Comparison of ENCODE assay signal across 8 mouse cellular contexts in the genomic region with DNA sequence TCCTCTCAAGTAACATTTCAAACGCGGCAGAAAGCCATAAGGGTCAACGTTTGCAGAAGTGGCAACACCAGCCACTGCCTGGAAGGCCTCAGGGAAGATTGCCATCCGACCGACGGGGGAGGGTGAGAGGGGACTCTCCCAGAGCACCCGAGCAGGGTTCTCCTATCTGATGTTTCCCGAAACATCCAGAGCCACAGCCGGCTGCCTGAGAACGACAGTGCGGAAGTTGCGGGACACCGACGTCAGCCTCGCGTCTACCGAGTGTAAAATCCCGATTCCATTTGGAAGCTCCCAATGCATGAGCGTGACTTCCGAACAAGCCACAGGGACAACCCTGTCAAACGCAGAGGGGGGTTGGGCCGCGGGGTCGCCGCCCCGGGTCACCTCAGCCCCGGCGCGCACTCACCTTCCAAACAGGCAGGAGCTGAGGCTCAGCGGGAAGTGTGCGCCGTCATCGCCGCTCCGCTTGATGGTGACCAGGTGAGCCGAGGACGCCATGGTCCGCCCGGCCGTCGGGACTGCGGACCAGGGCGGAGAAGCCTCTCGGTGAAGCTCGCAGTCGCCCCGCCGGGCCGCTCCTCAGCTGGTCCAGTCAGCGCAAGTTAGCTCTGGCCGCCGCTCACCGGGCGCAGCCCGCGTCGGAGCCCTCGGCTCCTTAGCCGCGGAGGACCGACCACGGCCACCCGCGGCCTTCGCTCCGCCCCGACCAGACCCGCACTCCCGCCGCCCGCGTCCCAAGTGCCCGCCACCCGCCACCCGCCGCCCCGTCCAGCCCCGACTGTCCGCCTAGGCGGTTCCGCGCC. TPM values are rescaled to one million over a fixed set of nuclear protein-coding genes. Genes with fewer than 3 reads are reported as not detected.
DNase-seq lines count a peak whose midpoint lies in the region; ATAC-seq and TF ChIP-seq lines count a peak whose summit lies in the region.

A gene (minus strand): TSS at position 720 of the 803 bp plus-strand sequence.

- no peak for TF ChIP-seq CTCF in kidney, adult 2 months (conservative IDR thresholded peaks at IDR 0.05; ENCODE audit: insufficient read depth, insufficient read length, low read depth, low read length)
- TF ChIP-seq CTCF in hindbrain, postnatal 0 days (IDR thresholded peaks at IDR 0.05; ENCODE audit: low read depth): no peak

- ATAC-seq in forebrain, embryonic 12.5 days (ENCODE audit: low FRiP score): peak; percentile 20
- peak; percentile 81 for ATAC-seq in hindbrain, postnatal 0 days
- no peak; the same call in 1 of the 2 replicates for ATAC-seq in lung, embryonic 15.5 days (ENCODE audit: borderline replicate concordance, extremely low read depth, low FRiP score, low TSS enrichment)

- no peaks in the 10 kb centered on the region for H3K27me3 ChIP-seq in kidney, adult 2 months (replicated peaks; ENCODE audit: control insufficient read depth, insufficient read depth, low read length)
- H3K27me3 ChIP-seq in forebrain, embryonic 12.5 days: no peaks in the 10 kb centered on the region
- H3K27me3 ChIP-seq in hindbrain, postnatal 0 days (ENCODE audit: insufficient read depth, low read length): no peaks in the 10 kb centered on the region
- no peaks in the 10 kb centered on the region for H3K27me3 ChIP-seq in lung, embryonic 15.5 days

- H3K9ac ChIP-seq in forebrain, embryonic 12.5 days: peak within 1 kb of the TSS; percentile 86
- H3K9ac ChIP-seq in hindbrain, postnatal 0 days (replicated peaks; ENCODE audit: low read length): peak within 1 kb of the TSS; percentile 59
- peak within 1 kb of the TSS; percentile 90 for H3K9ac ChIP-seq in lung, embryonic 15.5 days

- no peaks in the 10 kb centered on the region for H3K4me1 ChIP-seq in kidney, adult 2 months (ENCODE audit: control insufficient read depth, insufficient read depth, low read length)
- peaks cover 31% of the 10 kb centered on the region for H3K4me1 ChIP-seq in forebrain, embryonic 12.5 days
- H3K4me1 ChIP-seq in hindbrain, postnatal 0 days (ENCODE audit: insufficient read depth, low read length): no peaks in the 10 kb centered on the region
- peaks cover 30% of the 10 kb centered on the region for H3K4me1 ChIP-seq in lung, embryonic 15.5 days

- TF ChIP-seq POLR2A in kidney, adult 2 months (IDR thresholded peaks at IDR 0.05; ENCODE audit: low read depth, low read length): no peak

- peak within 1 kb of the TSS; percentile 70 for H3K4me2 ChIP-seq in forebrain, embryonic 12.5 days
- peak within 1 kb of the TSS; percentile 98 for H3K4me2 ChIP-seq in hindbrain, postnatal 0 days (ENCODE audit: low read depth, low read length)
- H3K4me2 ChIP-seq in lung, embryonic 15.5 days: peak within 1 kb of the TSS; percentile 63

- WGBS in kidney, adult 2 months: 1% methylated on average over 81 of the region's 82 CpGs
- under 1% methylated on average over 82 of the region's 82 CpGs for WGBS in forebrain, embryonic 12.5 days
- WGBS in hindbrain, postnatal 0 days: under 1% methylated on average over 79 of the region's 82 CpGs
- WGBS in lung, embryonic 15.5 days: under 1% methylated on average over 79 of the region's 82 CpGs

- H3K36me3 ChIP-seq in kidney, adult 2 months (ENCODE audit: control insufficient read depth, insufficient read depth, low read length): no peaks in the 10 kb centered on the region
- no peaks in the 10 kb centered on the region for H3K36me3 ChIP-seq in forebrain, embryonic 12.5 days (replicated peaks)
- H3K36me3 ChIP-seq in hindbrain, postnatal 0 days (ENCODE audit: insufficient read depth, low read length): no peaks in the 10 kb centered on the region
- H3K36me3 ChIP-seq in lung, embryonic 15.5 days: no peaks in the 10 kb centered on the region

- peak within 1 kb of the TSS; percentile 67 for H3K4me3 ChIP-seq in kidney, adult 2 months (ENCODE audit: insufficient read depth, low read depth, low read length)
- H3K4me3 ChIP-seq in forebrain, embryonic 12.5 days (replicated peaks): peak within 1 kb of the TSS; percentile 89
- peak within 1 kb of the TSS; percentile 86 for H3K4me3 ChIP-seq in hindbrain, postnatal 0 days (ENCODE audit: low read length)
- H3K4me3 ChIP-seq in lung, embryonic 15.5 days: peak within 1 kb of the TSS; percentile 83

- peak; percentile 23 for DNase-seq in kidney, adult 2 months
- no peak for DNase-seq in kidney, adult 11 months
- DNase-seq in adrenal gland, adult (ENCODE audit: inconsistent age in 2 of 2, low spot score in 1 of 2): peak; percentile 22 to 62
- DNase-seq in hindbrain, postnatal 0 days (ENCODE audit: low spot score): peak; percentile 37
- DNase-seq in retina, embryonic 14.5 days (ENCODE audit: low spot score): peak; percentile 40
- no peak for DNase-seq in right cerebral cortex, postnatal 36 days (ENCODE audit: low spot score in 2 of 2)

- H3K9me3 ChIP-seq in forebrain, embryonic 12.5 days: no peaks in the 10 kb centered on the region
- no peaks in the 10 kb centered on the region for H3K9me3 ChIP-seq in hindbrain, postnatal 0 days (ENCODE audit: low read length)
- no peaks in the 10 kb centered on the region for H3K9me3 ChIP-seq in lung, embryonic 15.5 days

- no peak within 1 kb of the TSS for H3K27ac ChIP-seq in kidney, adult 2 months (ENCODE audit: insufficient read depth, low read depth, low read length)
- H3K27ac ChIP-seq in forebrain, embryonic 12.5 days: peak within 1 kb of the TSS; percentile 78
- H3K27ac ChIP-seq in hindbrain, postnatal 0 days: no peak within 1 kb of the TSS
- H3K27ac ChIP-seq in lung, embryonic 15.5 days: peak within 1 kb of the TSS; percentile 87

RNA-seq across cellular contexts. Expression of the gene that starts here (rescaled TPM):
- 0.18 and 0.28 TPM in 2 replicates for polyA plus RNA-seq in kidney, adult 2 months (2012; rRNA removed)
- polyA plus RNA-seq in forebrain, embryonic 12.5 days (2016; fragmentation: Nextera tagmentation; extraction: Ambion mirVana): 63.2 and 67.6 TPM in 2 replicates
- 17.5 and 29.4 TPM in 2 replicates for total RNA-seq in hindbrain, postnatal 0 days (2014; rRNA removed)
- 10.6 and 10.8 TPM in 2 replicates for polyA plus RNA-seq in hindbrain, postnatal 0 days (2015; fragmentation: Nextera tagmentation; extraction: Ambion mirVana)
- polyA plus RNA-seq in lung, embryonic 15.5 days (2015; fragmentation: Nextera tagmentation; extraction: Ambion mirVana): 56.6 and 59.4 TPM in 2 replicates

Comparison
In these comparisons a context has a peak if more than half of its experiments do, and no peak if none do; other contexts are left out.
1. Peak in DNase-seq and H3K4me3 ChIP-seq in kidney, adult 2 months; RNA of the gene not detected or under 1 TPM.
2. DNase-seq: peak in adrenal gland, adult (2 of 2), hindbrain, postnatal 0 days (single experiment) and retina, embryonic 14.5 days (single experiment); none in kidney, adult 11 months (single experiment) and right cerebral cortex, postnatal 36 days (0 of 2).
3. H3K27ac ChIP-seq: peak in forebrain, embryonic 12.5 days (single experiment) and lung, embryonic 15.5 days (single experiment); none in kidney, adult 2 months (single experiment) and hindbrain, postnatal 0 days (single experiment).
4. Peak in every context shown above with its lines, with median percentiles within 50 percentile points of each other: H3K4me3 ChIP-seq, H3K4me2 ChIP-seq and H3K9ac ChIP-seq.